ENCODE assay signal across 26 mouse cellular contexts in genomic region chr10:122406333-122406732, GRCm38 (mm10). TPM values are rescaled to one million over a fixed set of nuclear protein-coding genes. Genes with fewer than 3 reads are reported as not detected.
DNase-seq lines count a peak whose midpoint lies in the region; ATAC-seq and TF ChIP-seq lines count a peak whose summit lies in the region.
"Had no signal": no experiment of that assay in that cellular context is flagged by ENCODE, and none has a peak within 500 bp of the region (broad histone marks: within the 10 kb centered on the region; RNA-seq: fewer than 3 reads in every experiment).

No protein-coding gene starts in this region.

- H3K4me1 ChIP-seq in kidney, adult 2 months (ENCODE audit: control insufficient read depth, insufficient read depth, low read length) = no peaks in the 10 kb centered on the region
- H3K4me1 ChIP-seq in limb, embryonic 11.5 days (ENCODE audit: control insufficient read depth, insufficient read depth, low read length) = no peaks in the 10 kb centered on the region
- H3K4me1 ChIP-seq in limb, embryonic 10.5 days = no peaks in the 10 kb centered on the region
- H3K4me1 ChIP-seq: heart, embryonic 10.5 days had no signal

- H3K4me3 ChIP-seq in kidney, adult 2 months (ENCODE audit: insufficient read depth, low read depth, low read length) = no peak overlapping the region
- no peak overlapping the region for H3K4me3 ChIP-seq in limb, embryonic 11.5 days (ENCODE audit: low read depth, low read length)
- H3K4me3 ChIP-seq in limb, embryonic 10.5 days = no peak overlapping the region
- H3K4me3 ChIP-seq: heart, embryonic 10.5 days; heart, embryonic 13.5 days had no signal

- 45% methylated on average over 6 of the region's 6 CpGs for WGBS in kidney, adult 2 months
- 41% methylated on average over 6 of the region's 6 CpGs for WGBS in limb, embryonic 11.5 days
- 67% methylated on average over 6 of the region's 6 CpGs for WGBS in limb, embryonic 10.5 days

- no peak for TF ChIP-seq CTCF in kidney, adult 2 months (conservative IDR thresholded peaks at IDR 0.05; ENCODE audit: insufficient read depth, insufficient read length, low read depth, low read length)

- H3K4me2 ChIP-seq in limb, embryonic 11.5 days (ENCODE audit: low read depth, severe bottlenecking) = no peak overlapping the region
- H3K4me2 ChIP-seq: heart, embryonic 13.5 days; hindbrain, embryonic 14.5 days had no signal

- no peak overlapping the region for H3K9ac ChIP-seq in limb, embryonic 11.5 days (ENCODE audit: low read length)
- H3K9ac ChIP-seq: heart, embryonic 13.5 days; hindbrain, embryonic 14.5 days had no signal

- H3K9me3 ChIP-seq in limb, embryonic 11.5 days (ENCODE audit: control insufficient read depth, low read length) = no peaks in the 10 kb centered on the region
- H3K9me3 ChIP-seq in limb, embryonic 10.5 days (replicated peaks) = no peaks in the 10 kb centered on the region
- H3K9me3 ChIP-seq: heart, embryonic 10.5 days; heart, embryonic 13.5 days had no signal

- DNase-seq in kidney, adult 2 months = peak; percentile 19
- DNase-seq in kidney, adult 18-20 months = no peak
- no peak for DNase-seq in limb, embryonic 11.5 days (ENCODE audit: low spot score)
- no peak for DNase-seq in limb, embryonic 10.5 days (ENCODE audit: low spot score)
- peak; percentile 80 for DNase-seq in fat pad, adult 2 months (ENCODE audit: extremely low read depth, low read depth, low spot score)
- DNase-seq in hindlimb bud, embryonic 11.5 days (ENCODE audit: extremely low spot score, low read depth, low spot score) = peak; percentile 22
- no peak for DNase-seq in adrenal gland, adult 18-20 months (ENCODE audit: low spot score in 2 of 2)
- DNase-seq: adrenal gland, adult 8-10 months; adrenal gland, postnatal 25 days; B cell, adult 2 months; cerebellum, adult 18-20 months; cerebellum, adult 9-10 months; cerebellum, postnatal 14 days; gastrocnemius, postnatal 10 days; gastrocnemius, postnatal 36 days; heart, adult 18-20 months; heart, postnatal 14 days; heart, postnatal 4 days had no signal

- H3K27me3 ChIP-seq in kidney, adult 2 months (replicated peaks; ENCODE audit: control insufficient read depth, insufficient read depth, low read length) = no peaks in the 10 kb centered on the region
- H3K27me3 ChIP-seq in limb, embryonic 11.5 days (ENCODE audit: control insufficient read depth, insufficient read depth, low read length) = no peaks in the 10 kb centered on the region
- no peaks in the 10 kb centered on the region for H3K27me3 ChIP-seq in limb, embryonic 10.5 days (ENCODE audit: low read depth, poor library complexity, severe bottlenecking)
- H3K27me3 ChIP-seq: CH12.LX; heart, embryonic 13.5 days; Patski had no signal

- no peaks in the 10 kb centered on the region for H3K36me3 ChIP-seq in kidney, adult 2 months (ENCODE audit: control insufficient read depth, insufficient read depth, low read length)
- no peaks in the 10 kb centered on the region for H3K36me3 ChIP-seq in limb, embryonic 11.5 days (ENCODE audit: control insufficient read depth, insufficient read depth, low read length)
- H3K36me3 ChIP-seq in limb, embryonic 10.5 days = no peaks in the 10 kb centered on the region
- H3K36me3 ChIP-seq: G1E; heart, embryonic 10.5 days; heart, embryonic 13.5 days had no signal

- TF ChIP-seq POLR2A in kidney, adult 2 months (IDR thresholded peaks at IDR 0.05; ENCODE audit: low read depth, low read length) = no peak

- peak; percentile 57; the same call in 1 of the 2 replicates for ATAC-seq in limb, embryonic 11.5 days (ENCODE audit: insufficient number of reproducible peaks, low FRiP score, low TSS enrichment, low read depth)
- ATAC-seq: forebrain, embryonic 14.5 days; hindbrain, postnatal 0 days; Patski had no signal

- no peak overlapping the region for H3K27ac ChIP-seq in kidney, adult 2 months (ENCODE audit: insufficient read depth, low read depth, low read length)
- no peak overlapping the region for H3K27ac ChIP-seq in limb, embryonic 11.5 days (replicated peaks; ENCODE audit: low read depth, low read length)
- H3K27ac ChIP-seq in limb, embryonic 10.5 days = no peak overlapping the region
- H3K27ac ChIP-seq: heart, embryonic 10.5 days; heart, embryonic 13.5 days; hindbrain, embryonic 14.5 days; hindbrain, postnatal 0 days had no signal

RNA-seq across cellular contexts. Expression of gene Avpr1a, which starts 42.0 kb away (rescaled TPM):
- 10.5 and 11.7 TPM in 2 replicates for polyA plus RNA-seq in kidney, adult 2 months (2012; rRNA removed)
- 0.47 and 0.49 TPM in 2 replicates for polyA plus RNA-seq in limb, embryonic 11.5 days (2014; fragmentation: Nextera tagmentation; extraction: Ambion mirVana)
- polyA plus RNA-seq in limb, embryonic 10.5 days (2016; fragmentation: Nextera tagmentation; extraction: Ambion mirVana) = 0.15 TPM in 1 of 2 replicates, not detected in the other
- 1 to 10 TPM; 1.5 to 1.9 TPM for total RNA-seq in adrenal gland, adult 18-20 months (2021)
- total RNA-seq: CH12.LX had no signal
- polyA plus RNA-seq: G1E had no signal

Comparison
In these comparisons a context has a peak if more than half of its experiments do, and no peak if none do; other contexts are left out.
1. DNase-seq: peak in kidney, adult 2 months (single experiment), fat pad, adult 2 months (single experiment) and hindlimb bud, embryonic 11.5 days (single experiment); none in kidney, adult 18-20 months (single experiment), limb, embryonic 11.5 days (single experiment), limb, embryonic 10.5 days (single experiment) and adrenal gland, adult 18-20 months (0 of 2).